Mouse (Mus musculus) testis, adult 10 weeks (tissue): ENCODE results near the gene Angptl6. TPM values are rescaled to one million over a fixed set of nuclear protein-coding genes. Genes with fewer than 3 reads are reported as not detected.

ENCODE experiments used
- polyA plus RNA-seq: library from polyadenylated mRNA; stranded (reverse); fragments of 350-450 nt; fragmentation: Illumina TruSeq; extraction: RNeasy Lipid Tissue Mini Kit (QIAGEN cat#74804); gene quantifications from one replicate; pipeline ENCODE4 v1.2.3, GENCODE M21; 2014; ENCODE audit warnings: low read depth, low replicate concordance

The Angptl6 gene
- not detected for polyA plus RNA-seq

GRCm38 (mm10) chr9:20879097-20879792, at the start of gene Angptl6:
Gene Angptl6, minus strand, starts transcription at chr9:20879727.

GRCm38 (mm10) chr9:20898511-20899073, 19.1 kb upstream of the Angptl6 start, which contains the start of gene Eif3g:
Gene Eif3g, minus strand, starts transcription at chr9:20898623.

GRCm38 (mm10) chr9:20887704-20888385, 8.3 kb upstream of the Angptl6 start, which contains the start of gene Ppan:
Gene Ppan, plus strand, starts transcription at chr9:20888175.

GRCm38 (mm10) chr9:20868448-20869001, 11.0 kb downstream of the Angptl6 start, which contains the start of gene A230050P20Rik:
Gene A230050P20Rik, plus strand, starts transcription at chr9:20868642.

Other genes with a start within 250 kb of the Angptl6 start
- gene Ubl5, start 236.8 kb downstream of the Angptl6 start, polyA plus RNA-seq = 65.6 TPM
- gene Fbxl12, start 235.0 kb downstream of the Angptl6 start, polyA plus RNA-seq = 13.0 TPM
- gene Pin1, start 227.6 kb downstream of the Angptl6 start, polyA plus RNA-seq = 0.95 TPM
- 1.4 TPM for gene Olfm2, start 133.4 kb downstream of the Angptl6 start, polyA plus RNA-seq
- gene Col5a3, start 64.7 kb downstream of the Angptl6 start, polyA plus RNA-seq = not detected
- gene Rdh8, start 61.2 kb downstream of the Angptl6 start, polyA plus RNA-seq = not detected
- 0.46 TPM for gene A230050P20Rik, start 11.1 kb downstream of the Angptl6 start, polyA plus RNA-seq
- gene Ppan, start 8.4 kb upstream of the Angptl6 start, polyA plus RNA-seq = 0.57 TPM
- 91.3 TPM for gene Eif3g, start 18.9 kb upstream of the Angptl6 start, polyA plus RNA-seq
- 8.4 TPM for gene Dnmt1, start 80.2 kb upstream of the Angptl6 start, polyA plus RNA-seq
- 0.07 TPM for gene S1pr2, start 97.1 kb upstream of the Angptl6 start, polyA plus RNA-seq
- gene Mrpl4, start 123.0 kb upstream of the Angptl6 start, polyA plus RNA-seq = 0.25 TPM
- 0.84 TPM for gene Icam1, start 136.3 kb upstream of the Angptl6 start, polyA plus RNA-seq
- not detected for gene Icam4, start 149.6 kb upstream of the Angptl6 start, polyA plus RNA-seq
- not detected for gene Icam5, start 152.3 kb upstream of the Angptl6 start, polyA plus RNA-seq
- gene Zglp1, start 187.4 kb upstream of the Angptl6 start, polyA plus RNA-seq = not detected
- not detected for gene Gm49373, start 193.4 kb upstream of the Angptl6 start, polyA plus RNA-seq
- not detected for gene Fdx1l, start 193.9 kb upstream of the Angptl6 start, polyA plus RNA-seq
- gene Gm38431, start 212.3 kb upstream of the Angptl6 start, polyA plus RNA-seq = 8.2 TPM
- gene Raver1, start 212.3 kb upstream of the Angptl6 start, polyA plus RNA-seq = 2.4 TPM